15 mouse cellular contexts compared by ENCODE assay signal in genomic region chr1:84217777-84218176, GRCm38 (mm10).
DNase-seq lines count a peak whose midpoint lies in the region; ATAC-seq lines count a peak whose summit lies in the region.
"Had no signal": no experiment of that assay in that cellular context is flagged by ENCODE, and none has a peak within 500 bp of the region (broad histone marks: within the 10 kb centered on the region; RNA-seq: fewer than 3 reads in every experiment).

No protein-coding gene starts in this region.

- no peak for DNase-seq in frontal cortex, postnatal 36 days (ENCODE audit: low spot score in 2 of 2)
- DNase-seq in ES-CJ7 (ENCODE audit: low read depth, low spot score) = peak; percentile 23
- peak; percentile 59 to 72 for DNase-seq in cerebellum, adult 18-20 months
- no peak for DNase-seq in urinary bladder, postnatal 10 days (ENCODE audit: low spot score)
- DNase-seq in adipocyte (ENCODE audit: low spot score) = no peak
- DNase-seq in urinary bladder, postnatal 4 days (ENCODE audit: low spot score in 2 of 2) = no peak
- DNase-seq: adrenal gland, adult 8-10 months; gastrocnemius, postnatal 36 days; lung, adult 18-20 months; lung, postnatal 36 days; thymus, adult 2 months had no signal

- peak; percentile 28; the same call in 1 of the 2 replicates for ATAC-seq in frontal cortex, adult (ENCODE audit: low TSS enrichment)
- peak; percentile 71 for ATAC-seq in common myeloid progenitor, adult 5-6 weeks (replicated peaks; ENCODE audit: low read depth, poor library complexity, severe bottlenecking)
- ATAC-seq: midbrain, embryonic 15.5 days; Patski had no signal

Comparison
In these comparisons a context has a peak if more than half of its experiments do, and no peak if none do; other contexts are left out.
1. DNase-seq: peak in ES-CJ7 (single experiment) and cerebellum, adult 18-20 months (2 of 2); none in frontal cortex, postnatal 36 days (0 of 2), urinary bladder, postnatal 10 days (single experiment), adipocyte (single experiment) and urinary bladder, postnatal 4 days (0 of 2).